Mouse (Mus musculus) layer of hippocampus, postnatal 25 days (tissue): ENCODE data around the gene Dock4. TPM values are rescaled to one million over a fixed set of nuclear protein-coding genes. Genes with fewer than 3 reads are reported as not detected.

Experiments used
- DNase-seq, 2 experiments: peaks; one replicate each; pipeline ENCODE4 v3.0.0; 2022; ENCODE audit warnings: mixed read lengths in 2 of 2, low spot score in 1 of 2; ENCODE audit errors: extremely low spot score in 1 of 2
- total RNA-seq, 2 experiments: library from RNA; stranded (reverse); gene quantifications; 2 replicates each; pipeline ENCODE4 v1.2.3; 2021

The Dock4 gene
- total RNA-seq, 2 experiments from 2014 or later, result 205 to 242 TPM

DNA sequence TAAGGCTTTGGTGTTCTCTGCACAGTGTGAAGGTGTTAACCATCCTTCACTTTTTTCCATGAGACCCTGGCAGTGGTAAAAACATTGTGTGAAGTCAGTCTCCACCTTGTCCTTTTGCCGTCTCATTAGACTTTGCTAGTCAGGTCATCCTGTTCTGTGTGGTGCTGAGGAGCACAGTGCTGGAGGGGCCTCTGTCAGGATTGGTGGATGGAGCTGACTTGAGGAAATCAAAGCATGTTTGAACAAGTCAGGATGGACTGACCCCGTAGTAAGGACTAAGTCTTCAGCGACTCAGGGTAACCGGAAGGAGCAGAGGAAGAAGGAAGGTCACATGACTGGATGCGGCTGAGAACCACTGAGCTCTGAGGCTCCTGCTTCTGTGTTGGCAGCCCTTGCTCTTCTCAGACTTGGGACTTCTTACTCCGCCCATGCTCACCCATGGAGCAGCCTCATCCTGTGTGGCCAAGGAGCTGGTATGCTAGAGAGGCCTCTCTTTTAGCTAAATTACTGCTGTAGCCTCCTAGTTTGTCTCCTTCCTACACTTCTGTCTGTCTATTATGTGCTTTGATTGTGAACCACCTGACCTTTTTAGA lies 14.0 kb downstream of the Dock4 start:
- DNase-seq, result no peak

DNA sequence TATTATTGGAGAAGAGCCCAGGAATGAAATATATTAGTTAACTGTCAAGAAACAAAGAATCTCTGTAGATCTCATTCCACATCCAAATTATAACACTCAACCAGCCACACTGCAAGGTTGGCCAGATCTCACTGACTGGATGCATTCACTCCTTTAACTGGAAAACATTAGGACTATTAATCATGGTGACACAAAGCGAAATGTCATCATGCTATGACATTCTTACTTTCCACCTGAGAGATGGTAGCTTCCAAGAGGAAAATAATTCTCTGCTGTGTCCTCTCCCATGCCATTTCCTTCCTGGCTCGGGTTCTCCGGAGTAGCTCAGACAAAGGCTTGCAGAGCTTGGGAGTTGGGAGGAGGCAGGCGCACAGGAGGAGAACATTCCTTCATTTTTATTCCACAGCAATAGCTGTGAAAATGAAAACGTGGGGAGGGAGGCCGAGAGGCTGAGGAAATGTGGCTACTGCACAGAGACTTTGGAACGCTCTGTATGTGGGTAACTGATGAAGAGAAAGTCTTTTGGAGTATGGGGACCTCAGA lies 17.0 kb downstream of the Dock4 start:
- no peak for DNase-seq

DNA sequence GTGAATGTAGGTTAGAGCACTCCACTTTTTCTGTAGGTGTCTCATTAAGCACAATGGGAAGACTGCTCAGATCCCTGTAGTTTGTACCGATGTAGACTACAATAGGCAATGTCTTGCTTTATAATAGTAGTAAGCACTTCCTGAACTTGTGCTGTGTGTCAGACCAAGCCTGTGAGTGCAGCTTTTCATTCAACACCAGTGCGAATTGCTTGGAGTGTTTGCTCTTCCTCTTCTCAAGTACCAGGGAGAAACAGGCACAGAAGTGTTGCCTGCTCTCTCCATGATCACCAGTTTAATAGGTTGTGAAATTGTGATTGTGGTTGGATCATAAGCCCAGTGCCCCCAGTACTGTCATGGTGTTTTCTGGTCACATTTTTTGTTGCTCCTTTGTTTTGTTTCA lies 18.1 kb downstream of the Dock4 start:
- DNase-seq, result no peak

DNA sequence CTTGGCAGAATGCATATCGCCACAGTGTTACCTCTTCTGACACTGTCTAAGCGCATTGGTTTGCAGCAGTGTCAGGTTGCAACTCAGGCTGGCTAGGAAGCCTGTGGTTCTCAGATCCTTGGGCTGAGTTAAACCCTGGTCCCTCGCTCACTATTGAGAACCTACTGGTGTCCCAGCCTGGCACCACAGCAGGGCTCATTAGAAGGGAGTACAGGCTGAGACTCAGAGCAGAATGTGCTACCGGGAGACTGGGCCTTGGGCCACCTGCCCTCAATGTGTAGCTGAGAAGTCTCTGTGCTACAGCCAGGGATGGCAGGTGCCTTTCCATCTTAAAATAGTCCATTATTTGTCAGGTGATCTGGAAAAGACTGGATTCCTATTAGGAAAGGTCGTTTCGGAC lies 18.5 kb downstream of the Dock4 start:
- DNase-seq, result peak in 1 of 2 experiments; percentile 32

DNA sequence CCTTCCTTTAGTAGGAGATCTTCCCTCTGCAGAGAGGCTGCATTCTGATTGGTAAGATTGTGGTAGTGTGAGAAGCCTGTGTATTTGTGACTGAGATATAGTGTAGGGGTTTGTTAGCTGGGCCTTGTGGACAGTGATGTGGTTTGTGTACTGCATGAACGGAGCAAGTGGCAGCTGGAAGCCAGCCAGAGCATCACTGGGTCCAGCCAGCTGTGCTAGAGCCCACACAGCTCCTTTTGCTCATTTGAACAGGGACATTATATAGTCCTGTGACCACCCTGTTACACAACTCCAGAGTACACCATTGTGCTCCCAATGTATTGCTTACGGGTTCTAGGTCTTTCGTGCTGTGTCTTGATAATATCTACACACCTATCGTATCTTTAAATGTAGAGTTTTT lies 22.5 kb downstream of the Dock4 start:
- DNase-seq, result no peak

DNA sequence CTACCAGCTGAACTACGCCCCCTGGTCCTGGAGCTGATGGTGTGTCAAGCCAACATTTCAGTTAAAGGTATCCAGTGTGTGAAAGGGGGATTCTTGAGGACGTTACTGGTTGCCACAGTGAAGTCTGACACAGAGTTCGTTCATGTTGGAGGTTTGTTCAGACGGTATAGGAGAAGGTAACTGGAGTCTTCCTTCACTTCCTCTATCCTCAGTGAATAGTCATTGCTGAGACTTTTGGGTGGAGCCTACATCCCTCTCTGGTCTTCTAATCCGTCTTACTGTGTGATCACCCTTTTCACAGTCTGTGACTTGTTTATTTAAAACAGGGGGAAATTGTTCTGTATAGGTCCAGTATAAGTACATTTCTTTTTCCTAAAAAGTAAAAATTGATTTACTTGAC lies 23.3 kb downstream of the Dock4 start:
- no peak for DNase-seq

DNA sequence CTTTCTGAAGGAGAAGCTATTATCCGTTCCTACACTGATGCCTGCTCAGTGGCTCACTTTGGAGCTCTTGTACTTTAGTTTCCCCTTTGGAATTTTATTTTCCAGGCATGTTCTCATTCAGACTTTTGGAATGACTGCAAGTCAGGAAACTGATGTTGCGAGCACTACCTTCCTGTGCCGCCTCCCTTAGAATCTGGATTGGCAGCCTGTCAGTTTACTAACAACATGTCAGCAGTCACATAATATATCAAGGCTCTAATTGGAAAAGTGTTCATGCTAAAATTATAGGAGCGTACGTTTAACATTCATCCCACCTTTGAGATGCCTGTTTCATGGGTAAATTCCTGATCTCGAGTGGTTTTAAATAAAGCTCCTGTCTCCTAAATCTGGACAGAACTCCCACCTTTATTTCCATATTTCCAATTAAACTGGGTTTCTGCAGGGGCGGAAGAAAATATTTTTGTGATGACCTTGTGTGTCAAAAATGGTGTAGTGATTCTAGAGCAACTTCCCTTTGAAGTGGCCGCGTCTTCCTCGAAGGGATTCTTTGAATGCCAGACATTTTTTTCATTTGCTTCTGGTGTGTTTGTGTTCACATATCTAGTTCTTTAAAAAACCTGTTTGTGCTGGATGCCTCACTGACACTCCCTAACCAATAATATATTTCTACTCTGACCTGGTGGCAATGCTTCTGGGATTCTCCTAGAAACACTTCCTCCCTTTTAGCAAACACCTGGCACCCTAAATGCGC lies 26.1 kb downstream of the Dock4 start:
- DNase-seq, result no peak

DNA sequence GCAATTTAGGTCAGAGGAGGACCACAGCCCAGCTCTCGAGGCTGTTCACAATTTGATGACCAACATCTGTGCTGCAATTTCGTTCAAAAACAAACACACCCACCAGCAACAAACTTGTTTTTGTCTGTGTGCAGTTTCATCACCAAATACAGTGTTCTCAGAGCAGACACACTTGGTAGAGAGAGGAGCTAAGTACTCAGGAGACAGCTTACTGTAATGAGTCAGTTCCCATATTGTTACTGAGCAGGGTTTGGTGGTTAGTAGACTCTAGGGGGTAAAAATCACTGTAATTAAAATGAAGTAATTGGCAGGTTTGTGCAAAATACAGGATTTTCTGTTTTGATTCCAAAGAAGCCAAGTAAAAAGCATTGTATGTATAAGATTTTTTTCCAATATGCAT lies 28.0 kb downstream of the Dock4 start:
- no peak for DNase-seq

DNA sequence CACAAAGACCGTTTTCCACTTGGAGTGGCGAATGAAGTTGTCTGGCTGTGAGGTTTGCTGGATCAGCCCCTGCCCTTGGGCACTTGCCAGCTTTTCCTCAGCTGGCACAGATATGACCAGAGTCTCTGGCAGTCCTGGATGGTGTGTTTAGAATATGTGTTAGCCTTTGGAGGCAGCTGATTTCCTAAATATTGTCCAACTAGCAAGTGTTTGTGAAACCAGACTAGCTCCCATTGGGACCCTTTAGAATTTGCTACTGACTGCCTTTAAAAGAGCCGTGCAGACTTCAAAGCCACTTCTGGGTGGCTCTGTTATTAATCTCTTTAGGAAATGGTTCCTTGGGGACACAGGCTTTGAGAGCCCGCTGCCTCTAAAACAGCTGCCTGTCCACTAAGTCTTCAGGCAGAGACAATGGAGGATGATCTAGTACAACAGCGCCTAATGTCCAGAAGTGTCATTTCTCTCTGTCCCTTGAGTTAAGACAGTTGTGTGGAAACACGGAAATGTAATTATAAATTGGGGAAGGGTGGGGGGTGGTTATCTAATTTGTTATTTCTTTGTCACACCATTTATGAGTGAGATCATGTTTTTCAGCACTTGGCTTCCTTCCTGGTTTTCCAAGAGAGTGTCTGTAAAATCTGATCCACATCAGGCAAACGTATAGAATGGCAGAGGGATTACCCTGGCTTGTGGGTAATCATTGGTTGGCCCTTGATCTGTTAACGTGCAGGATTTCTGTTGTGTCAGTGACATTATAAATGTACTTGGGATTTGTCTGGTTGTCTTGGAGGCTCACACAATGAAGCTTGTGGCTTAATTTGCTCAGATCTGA lies 32.1 kb downstream of the Dock4 start:
- no peak for DNase-seq

DNA sequence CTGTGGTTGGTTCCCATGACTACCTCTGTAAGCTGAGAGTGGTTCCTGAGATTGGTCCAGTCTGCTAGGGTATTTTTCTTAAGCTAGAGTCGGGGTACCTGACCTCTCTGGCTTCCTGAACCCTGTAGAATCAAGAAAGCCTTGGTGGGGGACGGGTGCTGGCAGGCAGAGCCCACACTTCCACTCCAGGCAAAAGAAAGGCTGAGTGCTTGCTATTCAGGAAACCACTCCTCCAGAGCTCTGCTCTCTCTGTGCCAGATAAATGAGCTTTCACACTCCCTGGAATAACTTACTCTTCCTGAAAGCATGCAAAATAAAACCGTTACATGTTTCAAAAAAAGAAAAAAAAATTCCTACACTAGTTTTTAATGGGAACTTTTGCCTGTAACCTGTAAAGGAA lies 38.5 kb downstream of the Dock4 start:
- no peak for DNase-seq

DNA sequence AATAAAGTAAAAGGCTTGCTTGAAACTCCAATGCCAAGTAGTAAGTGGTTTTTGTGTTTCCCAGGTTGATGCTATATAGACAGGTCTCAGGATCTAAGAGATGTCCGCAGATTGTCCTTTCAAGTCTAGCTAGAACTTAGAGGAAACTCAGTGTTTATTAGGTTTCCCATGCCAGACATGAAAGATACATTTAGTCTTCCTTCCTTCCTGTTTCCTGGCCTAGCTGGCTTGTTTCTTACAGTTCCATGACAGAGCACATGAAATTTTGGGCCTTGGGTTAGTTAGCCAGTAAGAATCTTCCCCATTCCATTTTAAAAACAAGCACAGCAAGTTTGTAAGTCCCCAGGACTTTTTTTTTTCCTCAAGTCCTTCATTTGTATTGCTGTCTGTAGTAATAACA lies 39.5 kb downstream of the Dock4 start:
- DNase-seq, result no peak

DNA sequence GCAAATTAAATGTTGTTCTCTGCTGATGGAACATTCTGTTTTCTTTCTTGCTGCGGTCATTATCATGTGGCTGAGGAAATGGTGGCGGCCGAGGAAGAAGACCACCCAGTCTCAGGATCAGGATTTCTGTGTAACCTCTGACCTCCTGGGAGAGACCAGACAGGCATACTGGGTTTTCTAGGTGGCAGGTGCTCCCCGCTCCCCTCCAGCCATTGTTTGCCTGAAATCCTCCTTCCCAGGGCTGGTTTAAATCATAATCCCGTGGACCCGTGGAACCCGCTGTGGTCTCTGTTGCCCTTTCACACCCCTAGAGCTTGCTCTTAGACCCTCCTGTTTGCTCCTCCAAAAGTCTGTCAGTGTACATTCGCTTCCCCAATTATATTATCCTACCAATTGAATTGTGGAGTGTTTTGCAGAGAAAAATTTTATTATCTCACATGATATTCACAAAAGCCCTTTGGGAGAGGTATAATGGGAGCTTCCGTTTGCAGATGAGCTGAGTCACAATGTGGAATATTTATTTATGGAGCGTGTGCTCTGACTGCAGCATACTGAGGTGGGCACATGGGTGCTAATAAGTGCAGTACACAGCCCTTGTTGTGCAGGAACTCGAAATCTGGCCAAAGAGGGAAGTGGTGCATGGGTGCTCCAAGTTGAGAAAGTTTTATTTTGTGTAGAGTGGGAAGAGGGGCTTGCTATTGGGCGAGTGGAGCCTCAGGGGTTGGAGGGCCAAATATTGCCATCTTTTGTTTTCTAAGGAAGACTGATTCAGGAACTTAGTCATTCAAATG lies 40.5 kb downstream of the Dock4 start:
- no peak for DNase-seq

DNA sequence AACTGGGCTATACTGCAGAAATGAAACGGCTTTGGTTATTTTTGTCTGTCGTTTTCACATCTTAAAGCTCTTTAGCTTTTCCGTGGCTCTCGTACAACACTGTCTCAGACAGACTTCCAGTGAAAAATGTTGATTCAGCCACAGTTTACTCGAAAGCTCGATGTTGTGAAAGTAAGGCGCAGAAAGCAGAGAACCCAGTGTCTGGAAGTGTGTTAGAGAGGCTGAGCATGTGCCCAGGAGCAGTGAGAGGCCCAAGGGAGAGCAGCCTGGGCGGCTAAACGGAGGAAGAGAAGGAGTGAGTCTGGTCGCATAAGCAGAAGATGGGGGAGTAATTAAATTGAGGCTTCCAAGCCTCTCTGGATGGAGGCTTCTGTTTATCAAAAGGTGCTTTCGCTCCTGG lies 50.6 kb downstream of the Dock4 start:
- no peak for DNase-seq

DNA sequence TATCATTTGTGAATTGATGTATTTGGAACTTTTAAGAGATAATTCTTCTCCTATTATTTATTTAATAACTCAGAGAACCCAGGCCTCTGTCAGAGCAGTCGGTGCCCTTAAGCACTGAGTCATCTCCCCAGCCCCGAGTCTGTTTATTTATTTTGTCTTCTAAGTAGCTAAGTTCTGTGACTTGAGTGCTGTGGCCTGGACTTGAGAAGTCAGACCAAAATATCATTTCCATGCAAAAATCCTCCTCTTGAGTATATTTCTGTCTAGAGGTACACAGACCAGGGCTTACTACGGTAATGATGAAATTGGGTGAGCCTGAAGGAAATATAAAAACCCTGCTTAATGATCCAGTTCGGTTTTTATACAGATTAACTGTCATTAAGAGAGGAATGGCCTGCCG lies 52.1 kb downstream of the Dock4 start:
- no peak for DNase-seq

DNA sequence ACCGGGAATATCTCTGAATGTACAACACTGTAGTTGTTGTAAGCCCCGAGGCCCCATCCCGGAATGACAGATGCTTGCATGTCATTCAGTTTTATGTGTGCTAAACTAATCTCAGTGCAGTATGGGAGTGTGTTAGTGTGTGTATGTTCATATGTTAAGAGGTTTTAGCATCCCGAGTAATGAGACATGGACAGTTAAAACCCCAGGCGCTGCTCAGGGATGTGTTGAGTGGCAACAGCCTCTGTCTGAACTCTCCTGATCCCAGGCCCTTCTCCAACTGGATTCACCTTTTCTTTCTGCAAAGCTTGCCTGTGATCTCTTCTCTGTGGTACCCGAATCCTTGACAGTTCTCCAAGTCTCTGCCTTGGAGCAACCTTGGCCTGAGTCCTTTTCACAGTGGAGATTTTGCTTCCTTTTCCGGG lies 52.5 kb downstream of the Dock4 start:
- no peak for DNase-seq

DNA sequence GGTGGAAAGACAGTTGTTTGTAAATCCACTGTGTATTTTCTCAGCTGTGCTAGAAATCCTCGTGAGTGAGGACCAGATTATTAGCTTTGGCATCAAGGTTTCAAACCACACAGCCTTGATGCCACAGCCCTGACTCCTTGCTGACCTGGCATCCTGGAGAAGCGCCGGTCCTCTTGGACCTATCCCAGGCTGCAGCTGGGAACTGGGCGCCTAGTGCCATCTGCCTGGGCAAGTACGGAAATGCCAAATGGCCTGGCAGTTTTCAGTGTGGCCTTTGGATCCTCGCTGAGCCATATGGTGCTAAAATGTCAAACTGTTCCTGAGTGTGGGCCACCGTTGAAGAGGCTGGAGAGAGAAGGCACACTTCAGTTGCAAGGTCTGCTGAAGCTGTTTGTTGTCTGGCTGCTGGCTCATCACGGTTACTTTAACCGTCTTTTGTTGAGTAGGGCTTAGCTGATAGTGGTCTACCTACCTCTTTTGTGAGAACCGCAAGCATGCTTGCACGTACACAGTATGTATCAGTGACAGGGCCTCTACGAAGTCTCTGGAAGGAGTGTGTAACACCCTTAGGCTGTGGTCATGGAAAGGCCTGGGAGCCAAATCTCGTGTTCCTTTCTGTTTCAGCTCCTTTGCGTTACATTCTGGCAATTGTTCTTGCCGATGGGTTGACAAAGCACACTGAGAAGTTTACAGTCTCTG lies 53.3 kb downstream of the Dock4 start:
- DNase-seq, result peak in 1 of 2 experiments; percentile 40

DNA sequence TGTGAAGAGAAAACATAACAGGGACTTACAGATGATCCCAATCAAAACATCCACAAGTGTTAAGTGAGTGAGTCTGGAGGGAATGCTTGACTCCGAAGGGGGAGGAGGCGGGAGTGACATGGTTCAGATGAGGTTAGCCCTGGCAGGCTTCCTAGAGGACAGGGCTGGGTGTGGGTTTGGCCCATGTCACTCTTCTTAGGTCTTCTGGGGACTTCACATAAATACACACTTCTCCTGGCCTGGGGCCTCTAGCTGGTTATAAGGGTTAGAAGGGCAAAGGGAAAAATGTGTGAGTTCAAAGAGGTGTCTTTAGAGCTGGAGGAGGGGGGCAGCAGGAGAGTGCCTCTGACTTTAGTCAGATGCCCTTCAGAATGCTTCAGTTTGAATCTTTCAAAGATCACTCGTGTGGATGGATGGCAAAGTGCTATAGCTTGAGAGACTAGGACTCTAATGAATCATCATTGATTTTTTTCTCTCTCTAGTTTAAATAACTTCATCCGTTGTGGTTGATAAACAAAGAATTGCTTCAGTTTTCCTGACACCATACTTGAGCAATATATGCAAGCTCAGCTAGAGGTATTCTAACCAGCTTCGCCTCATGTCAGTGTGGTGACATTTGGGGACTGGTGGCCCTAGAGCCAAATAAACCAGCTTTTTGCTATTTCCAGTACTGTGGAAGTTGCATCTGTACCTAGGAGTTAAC lies 54.0 kb downstream of the Dock4 start:
- DNase-seq, result no peak

DNA sequence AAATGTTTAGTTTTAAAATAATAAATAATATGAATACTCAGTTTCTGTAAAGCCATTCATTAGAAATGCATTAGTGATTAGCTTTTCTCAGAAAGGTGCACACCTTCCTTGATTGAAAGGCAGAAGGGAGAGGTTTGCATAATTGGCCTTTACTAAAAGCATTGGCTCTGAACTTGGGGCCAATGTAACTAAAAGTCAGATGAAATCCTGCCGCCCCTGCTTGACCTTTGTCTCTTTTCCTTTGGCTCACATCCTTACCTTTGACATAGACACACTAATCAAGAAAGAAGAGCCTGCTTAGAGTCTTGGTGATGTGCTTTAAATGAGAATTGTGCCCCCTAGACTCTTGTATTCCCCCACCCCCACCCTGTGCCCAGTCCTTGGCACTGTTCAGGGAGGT lies 55.4 kb downstream of the Dock4 start:
- no peak for DNase-seq

DNA sequence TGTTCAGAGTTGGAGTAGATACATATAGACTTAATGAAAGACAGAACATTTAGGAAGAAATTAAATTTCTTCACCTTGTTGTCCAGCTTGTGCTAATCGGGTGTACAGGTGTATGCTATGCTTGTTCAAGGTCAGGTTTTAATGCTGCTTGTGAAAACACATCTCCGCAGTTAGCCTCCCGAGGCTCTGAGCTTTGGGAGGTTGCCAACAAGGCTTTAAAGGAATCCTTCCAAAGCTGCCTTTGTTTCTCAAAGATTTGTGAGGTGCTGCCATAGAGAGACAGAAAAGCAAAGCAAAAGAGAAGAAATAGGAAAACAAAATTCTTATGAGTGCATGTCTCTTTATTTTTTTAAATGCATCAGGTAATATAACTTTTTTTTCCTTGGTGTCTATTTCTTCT lies 57.8 kb downstream of the Dock4 start:
- no peak for DNase-seq
